Mouse (Mus musculus) lung, postnatal 0 days (tissue): ENCODE measurements around the gene Ifna5.

Experiments used
- CTCF ChIP-seq: IDR thresholded peaks from 2 replicates; pipeline ENCODE4 v1.5.1; 2016; ENCODE audit warnings: antibody characterized with exemption, mild to moderate bottlenecking
- EP300 ChIP-seq: IDR thresholded peaks from 2 replicates; pipeline ENCODE4 v1.6.1; 2016; ENCODE audit warnings: antibody characterized with exemption, mild to moderate bottlenecking, control low read depth

GRCm38 (mm10) chr4:88841438-88841911 lies 6.2 kb downstream of the Ifna5 start, which contains the start of gene Ifna4:
- TF ChIP-seq EP300 (no peak), CTCF (no peak)
